Mouse (Mus musculus) embryonic facial prominence, embryonic 15.5 days (tissue): Measurements from ENCODE around the gene Stk4. TPM values are rescaled to one million over a fixed set of nuclear protein-coding genes. Genes with fewer than 3 reads are reported as not detected.

ENCODE experiments used
- ATAC-seq: fragments of 200-750 bp; cut with Nextera tagmentation; 2 replicates; pipeline ENCODE4 v1.8.0; 2017; ENCODE audit warnings: low read depth, moderate TSS enrichment; ENCODE audit not compliant: insufficient number of reproducible peaks, low FRiP score, low TSS enrichment
- H3K27ac ChIP-seq: fragments of 300-500 bp; sonication (generic); replicated peaks from 2 replicates; pipeline ENCODE4 v1.5.1; 2015; ENCODE audit warnings: mild to moderate bottlenecking, inconsistent platforms
- H3K27me3 ChIP-seq: fragments of 300-500 bp; sonication (generic); 2 replicates; pipeline ENCODE4 v1.6.1; 2015; ENCODE audit warnings: inconsistent platforms
- H3K36me3 ChIP-seq: fragments of 300-500 bp; sonication (generic); 2 replicates; pipeline ENCODE4 v1.6.1; 2015; ENCODE audit warnings: mild to moderate bottlenecking, inconsistent platforms
- H3K4me1 ChIP-seq: fragments of 300-500 bp; sonication (generic); 2 replicates; pipeline ENCODE4 v1.6.1; 2015; ENCODE audit warnings: inconsistent platforms
- H3K4me2 ChIP-seq: fragments of 300-500 bp; sonication (generic); replicated peaks from 2 replicates; pipeline ENCODE4 v1.6.1; 2015; ENCODE audit warnings: mild to moderate bottlenecking, inconsistent platforms
- H3K4me3 ChIP-seq: fragments of 300-500 bp; sonication (generic); replicated peaks from 2 replicates; pipeline ENCODE4 v1.5.1; 2015; ENCODE audit warnings: mild to moderate bottlenecking, inconsistent platforms
- H3K9ac ChIP-seq: fragments of 300-500 bp; sonication (generic); 2 replicates; pipeline ENCODE4 v1.6.1; 2015; ENCODE audit warnings: inconsistent platforms
- H3K9me3 ChIP-seq: fragments of 300-500 bp; sonication (generic); replicated peaks from 2 replicates; pipeline ENCODE4 v1.6.1; 2016; ENCODE audit warnings: inconsistent platforms
- WGBS: fragments of 180-500 bp; shearing (Covaris S2); methylation state at CpG from one replicate; pipeline ENCODE4 v1.1.7; 2015; 5-methylcytosine and 5-hydroxymethylcytosine counted together
- polyA plus RNA-seq: library from polyadenylated mRNA; unstranded; fragments of >200 nt; fragmentation: Nextera tagmentation; extraction: Ambion mirVana; gene quantifications from 2 replicates; pipeline ENCODE4 v1.2.1, GENCODE M21; 2015

Gene Stk4
- polyA plus RNA-seq, 1 experiment from 2014 or later, result 18.2 TPM

GRCm38 (mm10) chr2:164152341-164152740, 82.2 kb downstream of the Stk4 start:
- Histone ChIP-seq H3K4me3 (no peak overlapping the region), H3K4me1 (peaks cover 14% of the 10 kb centered on the region), H3K27ac (no peak overlapping the region), H3K9ac (no peak overlapping the region), H3K36me3 (peaks cover 12% of the 10 kb centered on the region), H3K9me3 (no peaks in the 10 kb centered on the region), H3K4me2 (no peak overlapping the region), H3K27me3 (no peaks in the 10 kb centered on the region)
- ATAC-seq, result no peak
- 93% methylated on average over 11 of the region's 11 CpGs for WGBS

GRCm38 (mm10) chr2:164154007-164154406, 83.9 kb downstream of the Stk4 start:
- 94% methylated on average over 10 of the region's 10 CpGs for WGBS
- peaks cover 12% of the 10 kb centered on the region for H3K36me3 ChIP-seq
- H3K27ac ChIP-seq, result no peak overlapping the region
- H3K9me3 ChIP-seq, result no peaks in the 10 kb centered on the region
- no peak overlapping the region for H3K9ac ChIP-seq
- ATAC-seq, result no peak
- no peak overlapping the region for H3K4me3 ChIP-seq
- H3K27me3 ChIP-seq, result no peaks in the 10 kb centered on the region
- H3K4me2 ChIP-seq, result no peak overlapping the region
- H3K4me1 ChIP-seq, result peaks cover 14% of the 10 kb centered on the region

- no peak overlapping the region for H3K4me3 ChIP-seq
- WGBS, result 83% methylated on average over 7 of the region's 7 CpGs
- no peak overlapping the region for H3K4me2 ChIP-seq
- H3K4me1 ChIP-seq, result no peaks in the 10 kb centered on the region; the same call in 1 of the 2 replicates
- no peak overlapping the region for H3K27ac ChIP-seq
- no peak for ATAC-seq
- H3K9me3 ChIP-seq, result no peaks in the 10 kb centered on the region
- peaks cover 12% of the 10 kb centered on the region for H3K36me3 ChIP-seq
- H3K27me3 ChIP-seq, result no peaks in the 10 kb centered on the region
- no peak overlapping the region for H3K9ac ChIP-seq
Observed at GRCm38 (mm10) chr2:164156158-164156557, 86.0 kb downstream of the Stk4 start.

GRCm38 (mm10) chr2:164158838-164159237, 88.7 kb downstream of the Stk4 start:
- Histone ChIP-seq H3K9ac (no peak overlapping the region), H3K4me2 (no peak overlapping the region), H3K27me3 (no peaks in the 10 kb centered on the region), H3K27ac (no peak overlapping the region), H3K9me3 (no peaks in the 10 kb centered on the region), H3K4me1 (no peaks in the 10 kb centered on the region), H3K4me3 (no peak overlapping the region), H3K36me3 (no peaks in the 10 kb centered on the region; the same call in 1 of the 2 replicates)
- peak; percentile 51; the same call in 1 of the 2 replicates for ATAC-seq
- 74% methylated on average over 2 of the region's 2 CpGs for WGBS

- Histone ChIP-seq H3K27ac (no peak overlapping the region), H3K4me3 (no peak overlapping the region), H3K4me1 (no peaks in the 10 kb centered on the region), H3K36me3 (no peaks in the 10 kb centered on the region), H3K4me2 (no peak overlapping the region), H3K9ac (no peak overlapping the region), H3K9me3 (no peaks in the 10 kb centered on the region), H3K27me3 (peaks cover 17% of the 10 kb centered on the region)
- WGBS, result 75% methylated on average over 11 of the region's 11 CpGs
- no peak for ATAC-seq
Observed at GRCm38 (mm10) chr2:164161515-164162055, 91.5 kb downstream of the Stk4 start.

GRCm38 (mm10) chr2:164164941-164165340, 94.8 kb downstream of the Stk4 start:
- H3K36me3 ChIP-seq, result no peaks in the 10 kb centered on the region
- no peak overlapping the region for H3K4me3 ChIP-seq
- 93% methylated on average over 5 of the region's 5 CpGs for WGBS
- H3K27me3 ChIP-seq, result peaks cover 51% of the 10 kb centered on the region
- H3K27ac ChIP-seq, result no peak overlapping the region
- no peaks in the 10 kb centered on the region for H3K9me3 ChIP-seq
- H3K9ac ChIP-seq, result no peak overlapping the region
- no peak overlapping the region for H3K4me2 ChIP-seq
- ATAC-seq, result no peak
- peaks cover 15% of the 10 kb centered on the region for H3K4me1 ChIP-seq

GRCm38 (mm10) chr2:164167752-164168570, 97.8 kb downstream of the Stk4 start:
- Histone ChIP-seq H3K27ac (no peak overlapping the region), H3K4me2 (peak overlapping the region; percentile 62), H3K4me1 (peaks cover 28% of the 10 kb centered on the region), H3K9ac (no peak overlapping the region), H3K9me3 (no peaks in the 10 kb centered on the region), H3K4me3 (peak overlapping the region; percentile 40), H3K36me3 (no peaks in the 10 kb centered on the region), H3K27me3 (peaks cover 72% of the 10 kb centered on the region)
- 13% methylated on average over 90 of the region's 90 CpGs for WGBS
- ATAC-seq, result peak; percentile 49; the same call in 1 of the 2 replicates

- peak; percentile 22; the same call in 1 of the 2 replicates for ATAC-seq
- H3K9me3 ChIP-seq, result no peaks in the 10 kb centered on the region
- H3K27me3 ChIP-seq, result peaks cover 72% of the 10 kb centered on the region
- H3K9ac ChIP-seq, result no peak overlapping the region
- H3K27ac ChIP-seq, result no peak overlapping the region
- H3K4me1 ChIP-seq, result peaks cover 28% of the 10 kb centered on the region
- H3K4me2 ChIP-seq, result peak overlapping the region; percentile 62
- no peaks in the 10 kb centered on the region for H3K36me3 ChIP-seq
- 15% methylated on average over 42 of the region's 42 CpGs for WGBS
- peak overlapping the region; percentile 40 for H3K4me3 ChIP-seq
Observed at GRCm38 (mm10) chr2:164168571-164168946, 98.4 kb downstream of the Stk4 start.

- H3K36me3 ChIP-seq, result no peaks in the 10 kb centered on the region
- peaks cover 28% of the 10 kb centered on the region for H3K4me1 ChIP-seq
- H3K9ac ChIP-seq, result no peak overlapping the region
- no peak overlapping the region for H3K27ac ChIP-seq
- WGBS, result 9% methylated on average over 11 of the region's 11 CpGs
- no peaks in the 10 kb centered on the region for H3K9me3 ChIP-seq
- ATAC-seq, result no peak
- H3K4me3 ChIP-seq, result no peak overlapping the region
- H3K27me3 ChIP-seq, result peaks cover 67% of the 10 kb centered on the region
- H3K4me2 ChIP-seq, result peak overlapping the region; percentile 53
Observed at GRCm38 (mm10) chr2:164170326-164170725, 100.2 kb downstream of the Stk4 start.

GRCm38 (mm10) chr2:164170902-164171301, 100.8 kb downstream of the Stk4 start, which contains the start of gene Kcns1:
Gene Kcns1 (minus strand): TSS chr2:164171113.
- no peak within 1 kb of the TSS for H3K27ac ChIP-seq
- under 1% methylated on average over 29 of the region's 29 CpGs for WGBS

GRCm38 (mm10) chr2:164173394-164173793, 103.3 kb downstream of the Stk4 start:
- peaks cover 36% of the 10 kb centered on the region for H3K27me3 ChIP-seq
- peaks cover 19% of the 10 kb centered on the region for H3K4me1 ChIP-seq
- WGBS, result 60% methylated on average over 3 of the region's 3 CpGs
- no peak overlapping the region for H3K4me2 ChIP-seq
- no peak overlapping the region for H3K27ac ChIP-seq
- no peak for ATAC-seq
- no peaks in the 10 kb centered on the region for H3K9me3 ChIP-seq
- no peak overlapping the region for H3K4me3 ChIP-seq
- no peak overlapping the region for H3K9ac ChIP-seq
- no peaks in the 10 kb centered on the region for H3K36me3 ChIP-seq

More at GRCm38 (mm10) chr2:164170902-164171301, 100.8 kb downstream of the Stk4 start, which contains the start of gene Kcns1:
- Histone ChIP-seq H3K9me3 (no peaks in the 10 kb centered on the region), H3K4me1 (peaks cover 28% of the 10 kb centered on the region), H3K27me3 (peaks cover 61% of the 10 kb centered on the region), H3K4me3 (peak within 1 kb of the TSS; percentile 35), H3K4me2 (peak within 1 kb of the TSS; percentile 53), H3K36me3 (no peaks in the 10 kb centered on the region), H3K9ac (0 out of 2 replicates have a peak within 1 kb of the TSS, but pooled peaks have one; percentile 16)
- ATAC-seq, result no peak
